Mouse (Mus musculus): ENCODE data around the gene Abtb2.

Abtb2 gene

DNA sequence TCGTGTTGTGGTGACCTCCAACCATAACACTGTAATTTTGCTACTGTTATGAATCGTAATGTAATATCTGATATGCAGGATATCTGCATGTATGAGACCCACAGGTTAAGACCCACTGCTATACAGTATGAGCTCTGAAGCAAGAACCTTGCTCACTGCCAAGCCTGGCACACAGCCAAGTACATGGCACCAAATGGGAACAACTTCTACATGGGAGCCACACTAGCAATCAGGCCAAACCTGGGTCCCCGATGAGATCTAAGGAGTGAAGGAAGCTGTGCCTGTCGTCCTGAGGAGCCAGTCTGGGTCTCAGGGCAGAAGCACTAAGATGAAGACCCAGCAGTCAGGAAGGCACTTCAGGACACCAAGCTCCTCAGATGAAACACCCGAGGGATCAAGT is 179.4 kb downstream of the Abtb2 start:
- DNase-seq (ENCODE audit: low spot score): no peak

DNA sequence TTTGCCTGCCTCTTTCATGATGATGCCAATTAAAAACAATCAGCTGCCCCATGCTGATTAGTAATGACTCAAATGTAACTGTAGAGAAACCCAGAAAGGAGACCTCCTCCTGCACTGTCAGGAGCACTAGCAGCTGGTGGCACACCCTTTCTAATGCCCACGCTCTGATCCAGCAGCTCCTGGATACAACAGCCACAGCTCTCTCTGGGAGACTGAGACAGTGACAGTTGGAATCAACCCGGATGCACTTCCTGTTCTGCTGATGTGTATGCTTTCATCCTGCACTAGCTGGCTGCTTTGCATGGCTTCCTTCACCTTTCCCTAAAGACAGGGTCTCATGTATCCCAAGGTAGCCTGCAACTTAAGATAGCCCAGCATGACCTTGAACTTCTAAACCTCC is 180.0 kb downstream of the Abtb2 start:
- no peak for DNase-seq (ENCODE audit: low spot score)

DNA sequence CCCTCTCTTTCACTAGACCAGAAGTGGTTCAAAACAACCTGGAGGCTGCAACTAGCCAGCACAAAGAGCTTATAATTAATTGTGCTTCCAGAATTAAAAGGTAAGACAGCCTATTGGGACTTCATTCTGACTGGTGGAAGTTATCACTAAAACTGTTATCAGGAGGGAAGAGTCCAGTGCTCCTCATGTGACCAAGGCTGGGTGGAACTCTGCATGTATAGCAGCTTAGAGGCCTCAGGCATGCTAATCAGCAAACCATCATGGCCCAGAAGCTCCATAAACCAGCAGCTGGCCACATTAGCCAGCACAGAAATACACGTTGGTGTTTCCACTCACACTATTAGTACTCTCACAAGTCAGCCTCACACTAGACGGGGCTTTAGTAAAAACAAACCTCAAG is 180.7 kb downstream of the Abtb2 start:
- no peak for DNase-seq (ENCODE audit: low spot score)

DNA sequence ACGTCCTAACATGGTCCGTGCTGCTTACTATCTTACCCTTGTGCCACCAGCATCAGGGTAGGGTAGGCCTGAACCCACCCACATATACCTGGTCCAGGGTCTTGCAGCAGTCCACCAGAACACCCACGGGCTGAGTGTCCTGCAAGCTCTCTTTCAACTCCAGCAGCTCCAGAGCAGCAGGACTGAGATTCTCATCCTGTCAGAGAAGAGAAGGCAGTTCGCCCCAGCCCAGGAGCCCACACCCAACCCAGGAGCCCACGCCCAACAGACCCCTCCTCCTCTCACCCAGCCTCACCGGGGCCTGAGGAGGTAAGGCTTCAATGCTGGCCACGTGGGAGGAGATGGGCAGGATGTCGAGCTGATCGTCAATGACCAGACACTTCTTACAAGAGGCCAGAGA is 181.8 kb downstream of the Abtb2 start:
- no peak for DNase-seq (ENCODE audit: low spot score)

DNA sequence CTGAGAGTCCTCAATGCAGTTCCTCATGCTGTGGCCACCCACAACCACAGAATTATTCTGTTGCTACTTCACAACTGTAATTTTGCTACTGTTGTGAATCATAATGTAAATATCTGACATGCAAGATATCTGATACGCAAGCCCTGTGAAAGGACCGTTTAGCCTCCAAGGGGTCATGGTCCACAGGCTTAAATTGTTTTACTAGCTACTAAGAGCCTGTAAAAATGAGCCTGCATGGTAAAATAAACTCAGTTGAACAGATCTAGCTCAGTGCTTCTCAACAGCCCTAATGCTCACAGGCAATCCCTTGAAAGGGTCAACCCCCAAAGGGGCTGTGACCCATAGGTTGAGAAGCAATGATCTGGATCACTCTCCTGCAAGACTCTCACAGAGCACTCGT is 183.0 kb downstream of the Abtb2 start:
- no peak for DNase-seq (ENCODE audit: low spot score)

DNA sequence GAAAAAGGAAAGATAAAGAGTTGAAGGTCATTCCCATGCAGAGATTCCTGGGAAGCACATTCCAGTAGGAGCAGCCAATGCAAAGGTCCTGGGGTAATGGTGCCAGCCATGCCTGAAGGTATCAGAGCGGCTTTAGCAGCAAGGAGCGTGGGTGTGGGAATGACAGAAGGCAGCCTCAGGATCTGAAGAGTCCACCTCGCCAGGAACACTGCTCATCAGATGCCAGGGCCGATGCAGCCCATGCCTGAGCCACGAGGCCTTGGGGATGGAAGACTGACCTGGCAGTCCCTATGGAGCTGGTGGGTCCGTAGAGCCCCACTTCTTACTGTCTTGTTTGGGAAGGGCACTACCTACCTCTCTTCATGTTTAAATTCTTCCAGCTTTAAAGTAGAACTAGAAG is 185.7 kb downstream of the Abtb2 start:
- DNase-seq (ENCODE audit: low spot score): no peak

DNA sequence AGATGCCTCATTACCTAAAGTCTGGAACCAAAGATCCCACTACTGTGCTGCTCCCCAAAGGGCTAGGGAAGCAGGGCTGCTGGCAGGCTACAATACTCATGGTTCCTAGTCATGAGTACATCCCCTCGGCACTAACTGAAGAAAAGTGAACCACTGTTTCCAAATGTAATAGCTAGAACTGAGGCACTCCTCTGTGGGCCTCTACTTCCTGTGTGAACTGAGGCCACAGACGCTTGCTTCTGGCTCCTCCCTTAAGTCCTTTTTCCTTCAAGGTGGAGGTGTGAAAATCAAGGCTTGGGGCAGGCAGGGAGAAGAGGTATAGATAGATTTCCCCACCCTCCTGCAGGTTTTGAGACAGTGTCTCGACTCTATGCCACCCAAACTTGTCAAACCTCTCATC is 188.5 kb downstream of the Abtb2 start:
- DNase-seq (ENCODE audit: low spot score): no peak

DNA sequence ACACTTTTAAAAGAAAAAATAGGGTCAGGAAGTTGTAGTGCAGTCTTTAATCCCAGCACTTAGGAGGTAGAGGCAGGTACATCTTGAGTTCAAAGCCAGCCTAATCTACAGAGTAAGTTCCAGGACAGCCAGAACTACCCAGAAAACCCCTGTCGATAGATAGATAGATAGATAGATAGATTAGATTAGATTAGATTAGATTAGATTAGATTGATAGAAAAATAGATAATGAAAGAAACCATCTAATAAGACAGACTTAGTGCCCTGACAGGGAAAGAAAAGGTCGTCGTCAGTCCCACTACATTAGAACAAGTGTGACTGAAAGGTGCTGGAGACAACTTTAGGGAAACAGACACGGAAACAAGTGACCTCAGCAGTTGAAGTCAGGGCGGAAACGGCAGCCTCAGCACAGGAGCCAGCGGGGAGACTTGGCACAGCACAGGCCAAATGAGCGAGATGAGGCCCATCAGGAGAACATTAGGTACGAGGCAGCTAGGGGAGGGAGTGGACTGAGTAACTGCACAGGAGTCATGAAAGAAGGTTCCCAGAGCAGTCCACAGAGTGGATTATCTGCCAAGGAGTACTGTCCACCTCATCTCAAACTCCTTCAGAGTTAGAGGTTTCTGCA is 189.5 kb downstream of the Abtb2 start:
- no peak for DNase-seq (ENCODE audit: low spot score)

DNA sequence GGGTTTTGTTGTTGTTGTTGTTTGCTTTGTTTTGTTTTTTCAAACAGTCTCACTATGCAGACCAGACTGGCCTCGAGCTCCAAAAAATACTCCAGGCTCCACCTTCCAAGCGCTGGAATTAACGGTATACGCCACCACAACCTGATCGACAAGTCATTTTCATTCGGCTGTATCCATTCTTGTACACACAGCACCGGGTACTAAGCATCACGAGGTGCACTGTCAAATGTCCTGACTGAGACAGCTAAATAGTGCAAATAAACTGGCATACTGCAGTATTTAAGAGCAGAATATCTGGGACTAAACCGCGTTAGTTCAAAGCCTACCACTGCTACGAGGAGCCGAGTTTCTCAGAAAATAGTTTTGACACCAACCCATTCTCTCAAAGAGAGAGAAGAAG is 194.3 kb downstream of the Abtb2 start:
- no peak for DNase-seq (ENCODE audit: low spot score)

DNA sequence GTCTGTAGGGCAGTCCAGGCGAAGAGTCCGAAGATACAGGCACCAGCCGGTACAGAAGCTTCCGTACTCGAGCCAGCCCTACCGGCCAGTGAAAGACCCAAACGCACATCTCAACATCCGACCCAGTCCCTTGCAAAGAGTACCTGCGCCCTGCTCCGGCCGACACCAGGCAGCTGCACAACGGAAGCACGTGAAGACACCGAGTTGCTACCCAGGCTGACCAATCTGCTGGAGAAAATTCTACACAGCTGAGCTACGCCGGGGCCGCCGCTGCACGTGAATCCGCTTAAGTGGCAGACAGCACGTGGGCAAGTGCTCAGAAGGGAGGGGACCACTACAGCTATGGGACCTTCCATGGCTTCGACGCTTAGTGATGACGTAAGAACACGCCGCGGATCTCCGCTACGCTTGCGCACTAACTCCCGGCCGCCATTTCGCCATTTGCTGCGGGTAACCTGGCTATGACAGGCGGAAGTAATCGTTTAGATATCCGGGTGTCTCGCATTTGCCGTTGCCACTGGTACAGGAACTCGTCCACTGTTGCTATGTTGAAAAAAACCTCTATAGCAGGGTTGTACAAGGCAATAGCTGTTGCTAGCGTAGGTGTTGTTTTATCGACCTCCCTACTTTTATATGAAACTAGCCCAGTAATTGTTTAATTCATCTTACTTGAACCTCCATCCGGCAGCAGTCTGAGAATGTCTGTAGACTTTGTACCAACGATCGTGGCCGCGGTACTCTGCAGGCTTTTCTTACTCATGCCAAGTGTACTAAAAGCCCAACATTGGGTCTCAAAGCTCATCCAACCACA is 195.0 kb downstream of the Abtb2 start, which contains the start of gene Nat10:
Gene Nat10 (minus strand): TSS at position 365 of the 811 bp plus-strand sequence.
- DNase-seq (ENCODE audit: low spot score): peak; percentile 99

DNA sequence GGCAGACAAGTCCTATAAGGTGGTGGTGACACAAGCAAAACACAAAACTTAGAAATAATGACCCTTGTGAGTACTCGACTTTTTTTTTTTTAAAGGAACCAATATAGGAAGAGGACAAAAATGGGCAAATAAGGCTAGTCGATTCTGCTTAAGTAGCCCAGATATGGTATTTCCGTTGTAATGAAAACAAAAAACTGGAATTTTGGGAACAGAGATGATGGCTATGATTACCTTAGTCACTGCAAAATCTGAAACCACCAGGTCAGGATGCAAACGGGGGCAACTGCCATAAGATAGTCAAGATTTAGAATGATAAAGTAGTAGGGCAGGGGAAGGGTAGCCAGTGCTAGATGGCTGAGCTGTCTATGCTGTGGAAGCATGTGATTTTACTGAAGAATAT is 195.9 kb downstream of the Abtb2 start:
- DNase-seq (ENCODE audit: low spot score): no peak

DNA sequence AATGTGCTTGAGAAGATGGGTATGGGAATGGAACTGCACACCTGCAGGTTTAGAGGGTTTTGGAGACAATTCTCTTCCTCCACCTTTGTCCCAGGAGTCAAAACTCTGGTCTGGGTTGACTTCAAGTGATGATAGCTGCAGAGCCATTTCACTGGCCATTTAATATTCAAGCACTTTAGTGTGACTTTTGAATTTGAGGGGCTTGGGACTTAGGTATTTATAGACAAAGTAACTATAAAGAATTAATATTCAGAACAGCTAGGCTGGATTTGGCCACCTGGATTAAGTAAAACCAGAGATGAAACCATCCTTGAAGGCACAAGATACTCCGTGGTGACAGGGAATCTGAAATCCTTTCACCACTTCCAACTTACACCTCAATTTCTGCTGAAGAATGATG is 196.4 kb downstream of the Abtb2 start:
- no peak for DNase-seq (ENCODE audit: low spot score)
